Mouse (Mus musculus) MEL (cell line): ENCODE results near the gene Usp5. TPM values are rescaled to one million over a fixed set of nuclear protein-coding genes. Genes with fewer than 3 reads are reported as not detected.

Source experiments
- DNase-seq: peaks from one replicate; pipeline ENCODE4 v3.0.0; 2011; ENCODE audit warnings: low read depth, low spot score
- H3K27ac ChIP-seq: 2 replicates; pipeline ENCODE4 v1.5.1; 2012; ENCODE audit warnings: low read depth, mild to moderate bottlenecking, control low read depth, low read length, moderate library complexity; ENCODE audit not compliant: control insufficient read depth
- H3K27me3 ChIP-seq, 2 experiments: fragments of 150-350 bp in 1 of 2; sonication (generic) in 1 of 2; 2 replicates each; pipeline ENCODE4 v1.6.1; 2012; ENCODE audit warnings: low read length in 2 of 2, mild to moderate bottlenecking in 2 of 2, improper control_type of control experiment in 1 of 2, moderate library complexity in 1 of 2; ENCODE audit not compliant: insufficient read depth in 2 of 2, control insufficient read depth in 1 of 2
- H3K36me3 ChIP-seq, 2 experiments: 2 replicates each; pipeline ENCODE4 v1.6.1; 2012 to 2014; ENCODE audit warnings: low read length in 2 of 2, improper control_type of control experiment in 1 of 2, inconsistent platforms in 1 of 2, mild to moderate bottlenecking in 1 of 2; ENCODE audit not compliant: insufficient read depth in 2 of 2, control insufficient read depth in 1 of 2
- H3K4me1 ChIP-seq, 2 experiments: fragments of 150-350 bp in 1 of 2; sonication (generic) in 1 of 2; 2 replicates each; pipeline ENCODE4 v1.6.1; 2012; ENCODE audit warnings: low read length in 2 of 2, improper control_type of control experiment in 1 of 2, mild to moderate bottlenecking in 1 of 2; ENCODE audit not compliant: insufficient read depth in 2 of 2, control insufficient read depth in 1 of 2
- H3K4me3 ChIP-seq, 2 experiments: fragments of 150-350 bp in 1 of 2; sonication (generic) in 1 of 2; 2 replicates each; pipeline ENCODE4 v1.5.1; 2012; ENCODE audit warnings: low read depth in 2 of 2, low read length in 2 of 2, mild to moderate bottlenecking in 2 of 2, moderate library complexity in 2 of 2, control low read depth in 1 of 2, improper control_type of control experiment in 1 of 2; ENCODE audit not compliant: control insufficient read depth in 1 of 2, insufficient read depth in 1 of 2
- H3K79me2 ChIP-seq: 2 replicates; pipeline ENCODE4 v1.6.1; 2012; ENCODE audit warnings: mild to moderate bottlenecking, low read length, moderate library complexity; ENCODE audit not compliant: control insufficient read depth, poor library complexity, insufficient read depth
- H3K9ac ChIP-seq: 2 replicates; pipeline ENCODE4 v1.6.1; 2012; ENCODE audit warnings: low read depth, mild to moderate bottlenecking, control low read depth, low read length, moderate library complexity; ENCODE audit not compliant: control insufficient read depth, poor library complexity, severe bottlenecking
- H3K9me3 ChIP-seq: fragments of 150-350 bp; sonication (generic); replicated peaks from 2 replicates; pipeline ENCODE4 v1.6.1; 2012; ENCODE audit warnings: mild to moderate bottlenecking, low read length, improper control_type of control experiment, moderate library complexity; ENCODE audit not compliant: insufficient read depth
- CHD1 ChIP-seq: IDR thresholded peaks from 2 replicates; pipeline ENCODE4 v1.6.1; 2012; ENCODE audit warnings: low read depth, mild to moderate bottlenecking, inconsistent platforms, low read length, improper control_type of control experiment
- CHD2 ChIP-seq: IDR thresholded peaks from 2 replicates; pipeline ENCODE4 v1.6.1; 2011; ENCODE audit warnings: low read length, improper control_type of control experiment
- ELF1 ChIP-seq: IDR thresholded peaks from 2 replicates; pipeline ENCODE4 v1.6.1; 2014; ENCODE audit warnings: low read depth, mild to moderate bottlenecking, inconsistent platforms, low read length, improper control_type of control experiment, moderate library complexity
- EP300 ChIP-seq, 2 experiments: IDR thresholded peaks; 2 replicates each; pipeline ENCODE4 v1.6.1; 2011; ENCODE audit warnings: improper control_type of control experiment in 2 of 2, low read length in 2 of 2, low read depth in 1 of 2, mild to moderate bottlenecking in 1 of 2
- ETS1 ChIP-seq: IDR thresholded peaks from 2 replicates; pipeline ENCODE4 v1.6.1; 2012; ENCODE audit warnings: low read depth, mild to moderate bottlenecking, inconsistent platforms, low read length, improper control_type of control experiment, moderate library complexity
- GATA1 ChIP-seq: IDR thresholded peaks from 2 replicates; pipeline ENCODE4 v1.6.1; 2011; ENCODE audit warnings: low read depth, low read length, improper control_type of control experiment
- HCFC1 ChIP-seq: IDR thresholded peaks from 2 replicates; pipeline ENCODE4 v1.6.1; 2012; ENCODE audit warnings: low read depth, mild to moderate bottlenecking, inconsistent platforms, low read length, improper control_type of control experiment, moderate library complexity
- JUND ChIP-seq: IDR thresholded peaks from 2 replicates; pipeline ENCODE4 v1.6.1; 2011; ENCODE audit warnings: low read depth, mild to moderate bottlenecking, improper control_type of control experiment, low read length
- KAT2A ChIP-seq: conservative IDR thresholded peaks from 2 replicates; pipeline ENCODE4 v1.6.1; 2012; ENCODE audit warnings: low read depth, low read length, improper control_type of control experiment, inconsistent platforms
- MAFK ChIP-seq: IDR thresholded peaks from 2 replicates; pipeline ENCODE4 v1.6.1; 2011; ENCODE audit warnings: low read depth, mild to moderate bottlenecking, low read length, improper control_type of control experiment, borderline replicate concordance
- MXI1 ChIP-seq: IDR thresholded peaks from 2 replicates; pipeline ENCODE4 v1.6.1; 2011; ENCODE audit warnings: mild to moderate bottlenecking, low read depth, low read length, improper control_type of control experiment
- MYB ChIP-seq: IDR thresholded peaks from 2 replicates; pipeline ENCODE4 v1.6.1; 2011; ENCODE audit warnings: mild to moderate bottlenecking, low read depth, low read length, improper control_type of control experiment
- NRF1 ChIP-seq: IDR thresholded peaks from 2 replicates; pipeline ENCODE4 v1.6.1; 2014; ENCODE audit warnings: low read depth, mild to moderate bottlenecking, inconsistent platforms, low read length, improper control_type of control experiment, moderate library complexity; ENCODE audit not compliant: poor library complexity, insufficient read depth, severe bottlenecking
- RCOR1 ChIP-seq: IDR thresholded peaks from 2 replicates; pipeline ENCODE4 v1.6.1; 2012; ENCODE audit warnings: low read depth, mild to moderate bottlenecking, inconsistent platforms, low read length, improper control_type of control experiment
- SIN3A ChIP-seq: IDR thresholded peaks from 2 replicates; pipeline ENCODE4 v1.6.1; 2012; ENCODE audit warnings: low read length, improper control_type of control experiment, inconsistent platforms
- SMC3 ChIP-seq: IDR thresholded peaks from 2 replicates; pipeline ENCODE4 v1.6.1; 2011; ENCODE audit warnings: low read depth, low read length, improper control_type of control experiment
- TAL1 ChIP-seq: IDR thresholded peaks from 2 replicates; pipeline ENCODE4 v1.6.1; 2012; ENCODE audit warnings: mild to moderate bottlenecking, inconsistent platforms, low read length, moderate library complexity, mixed read lengths
- TBP ChIP-seq: IDR thresholded peaks from 2 replicates; pipeline ENCODE4 v1.8.0; 2011; ENCODE audit warnings: low read depth, low read length, improper control_type of control experiment
- TCF12 ChIP-seq: IDR thresholded peaks from 2 replicates; pipeline ENCODE4 v1.6.1; 2014; ENCODE audit warnings: low read depth, mild to moderate bottlenecking, inconsistent platforms, low read length, improper control_type of control experiment, moderate library complexity
- USF1 ChIP-seq: IDR thresholded peaks from 2 replicates; pipeline ENCODE4 v1.6.1; 2014; ENCODE audit warnings: low read depth, mild to moderate bottlenecking, inconsistent platforms, low read length, improper control_type of control experiment, moderate library complexity
- USF2 ChIP-seq, 2 experiments: IDR thresholded peaks; 2 replicates each; pipeline ENCODE4 v1.6.1; 2011 to 2012; ENCODE audit warnings: improper control_type of control experiment in 2 of 2, low read length in 2 of 2, borderline replicate concordance in 1 of 2, inconsistent platforms in 1 of 2, low read depth in 1 of 2, mild to moderate bottlenecking in 1 of 2; ENCODE audit not compliant: insufficient read depth in 1 of 2
- ZC3H11A ChIP-seq: IDR thresholded peaks from 2 replicates; pipeline ENCODE4 v1.6.1; 2012; ENCODE audit warnings: low read depth, mild to moderate bottlenecking, inconsistent platforms, low read length, improper control_type of control experiment
- ZKSCAN1 ChIP-seq: IDR thresholded peaks from 2 replicates; pipeline ENCODE4 v1.6.1; 2012; ENCODE audit warnings: low read depth, mild to moderate bottlenecking, inconsistent platforms, low read length, improper control_type of control experiment, moderate library complexity
- ZMIZ1 ChIP-seq: IDR thresholded peaks from 2 replicates; pipeline ENCODE4 v1.6.1; 2012; ENCODE audit warnings: low read depth, mild to moderate bottlenecking, inconsistent platforms, low read length, improper control_type of control experiment, moderate library complexity
- polyA plus RNA-seq, 2 experiments: library from polyadenylated mRNA; stranded (reverse) in 1 of 2; unstranded in 1 of 2; fragments of >175 nt in 1 of 2; fragments of >200 nt in 1 of 2; gene quantifications; 2 replicates each; pipeline versions ENCODE4 v1.2.1 to v1.2.4; 2012; ENCODE audit warnings: low replicate concordance in 2 of 2, low read depth in 1 of 2; ENCODE audit not compliant: insufficient read length in 2 of 2, insufficient read depth in 1 of 2, missing spikeins in 1 of 2
- total RNA-seq: library from RNA; depleted of rRNA; stranded (reverse); fragments of 300-350 nt; gene quantifications from 2 replicates; pipeline ENCODE4 v1.2.3, GENCODE M21; 2012

Gene Usp5
- total and polyA plus RNA-seq, 3 experiments: 102 to 129 TPM; not detected in 1

DNA sequence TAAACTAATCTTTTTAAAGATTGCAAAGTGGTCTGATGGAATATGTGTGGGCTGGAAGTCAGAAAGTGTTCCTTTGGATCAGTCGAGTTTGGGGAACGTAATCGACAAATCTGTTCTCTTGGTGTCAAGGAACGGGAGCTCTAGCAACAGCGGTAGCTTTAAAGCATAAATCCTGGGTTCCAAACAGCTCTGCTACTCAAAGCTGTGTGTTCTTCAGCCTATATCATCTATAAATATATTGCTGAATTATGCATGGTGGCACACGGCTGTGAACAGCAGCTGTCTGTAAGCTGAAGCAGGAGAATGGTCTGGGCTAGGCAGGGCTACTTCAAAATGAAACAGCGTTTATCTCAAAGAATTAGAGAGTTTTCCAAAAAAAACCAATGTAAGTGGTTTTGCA lies 48.4 kb downstream of the Usp5 start:
- no peak for TF ChIP-seq ETS1
- no peak for TF ChIP-seq NRF1
- no peak for TF ChIP-seq SMC3
- no peak for TF ChIP-seq ZKSCAN1
- no peak for TF ChIP-seq USF1
- no peak for TF ChIP-seq USF2 (IDR thresholded peaks at IDR 0.05; ENCODE audit: borderline replicate concordance in 1 of 2, insufficient read depth in 1 of 2, low read depth in 1 of 2, low read length in 2 of 2)
- no peak for TF ChIP-seq KAT2A
- no peak for TF ChIP-seq GATA1
- no peak for TF ChIP-seq TAL1
- TF ChIP-seq TBP: no peak
- Histone ChIP-seq H3K27ac (no peak overlapping the region), H3K4me1 (no peaks in the 10 kb centered on the region), H3K9ac (no peak overlapping the region), H3K36me3 (no peaks in the 10 kb centered on the region), H3K9me3 (no peaks in the 10 kb centered on the region), H3K4me3 (no peak overlapping the region), H3K27me3 (peaks cover 8 to 11% of the 10 kb centered on the region in 2 experiments), H3K79me2 (no peaks in the 10 kb centered on the region)
- DNase-seq: no peak

GRCm38 (mm10) chr6:124779984-124780416 lies 49.3 kb downstream of the Usp5 start:
- H3K79me2 ChIP-seq: no peaks in the 10 kb centered on the region
- no peak overlapping the region for H3K9ac ChIP-seq
- H3K27ac ChIP-seq: no peak overlapping the region
- H3K4me1 ChIP-seq: no peaks in the 10 kb centered on the region
- peaks cover 9 to 12% of the 10 kb centered on the region in 2 experiments for H3K27me3 ChIP-seq
- H3K36me3 ChIP-seq: no peaks in the 10 kb centered on the region
- DNase-seq: no peak
- H3K9me3 ChIP-seq: no peaks in the 10 kb centered on the region
- TF ChIP-seq CHD2: no peak
- TF ChIP-seq SIN3A: no peak
- no peak for TF ChIP-seq ELF1
- TF ChIP-seq ZMIZ1: no peak
- TF ChIP-seq MYB: no peak
- TF ChIP-seq RCOR1: no peak
- no peak for TF ChIP-seq JUND
- TF ChIP-seq USF2 (IDR thresholded peaks at IDR 0.05; ENCODE audit: borderline replicate concordance in 1 of 2, insufficient read depth in 1 of 2, low read depth in 1 of 2, low read length in 2 of 2): no peak
- TF ChIP-seq EP300 (IDR thresholded peaks at IDR 0.05; ENCODE audit: low read depth in 1 of 2, low read length in 2 of 2): no peak
- no peak for TF ChIP-seq NRF1
- no peak for TF ChIP-seq MXI1
- no peak for TF ChIP-seq MAFK
- no peak for TF ChIP-seq TCF12
- TF ChIP-seq ZC3H11A: no peak
- no peak for TF ChIP-seq HCFC1
- TF ChIP-seq CHD1: no peak
- no peak for TF ChIP-seq USF1
- TF ChIP-seq, all 39 proteins: peak for 0
- H3K4me3 ChIP-seq: no peak overlapping the region
